Mouse (Mus musculus): ENCODE results near the gene Hoxa3. TPM values are rescaled to one million over a fixed set of nuclear protein-coding genes. Genes with fewer than 3 reads are reported as not detected.

Gene Hoxa3
- polyA plus RNA-seq, 1 experiment from 2014 or later = 9.4 TPM

DNA sequence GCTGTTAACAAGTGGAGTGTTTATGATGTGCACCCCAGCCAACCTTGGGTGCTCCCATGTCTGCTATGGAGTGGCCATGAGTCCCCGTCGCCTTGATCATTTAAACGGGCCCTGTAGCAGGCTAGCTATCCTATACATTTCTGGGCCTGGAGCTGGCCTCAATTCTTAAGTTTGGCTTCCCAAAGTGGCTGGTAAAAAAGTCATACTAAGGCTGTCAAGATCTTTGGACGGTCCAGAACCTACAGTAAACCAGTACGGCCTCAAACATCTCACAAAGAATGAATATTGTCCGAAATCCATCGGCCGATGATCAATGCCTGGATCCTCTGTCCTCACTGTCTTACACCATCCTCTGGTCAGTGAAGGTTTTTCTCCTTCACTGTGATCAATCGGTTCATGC, 22.1 kb upstream of the Hoxa3 start:
- ATAC-seq (ENCODE audit: borderline replicate concordance, extremely low read depth, low FRiP score, low TSS enrichment) = no peak
- H3K4me2 ChIP-seq = no peak overlapping the region
- WGBS = 29% methylated on average over 9 of the region's 9 CpGs
- H3K9ac ChIP-seq = no peak overlapping the region
- no peaks in the 10 kb centered on the region for H3K9me3 ChIP-seq
- H3K36me3 ChIP-seq = no peaks in the 10 kb centered on the region
- no peak overlapping the region for H3K4me3 ChIP-seq
- no peak overlapping the region for H3K27ac ChIP-seq
- H3K27me3 ChIP-seq = peaks cover 96% of the 10 kb centered on the region
- peaks cover 15% of the 10 kb centered on the region; the same call in 1 of the 2 replicates for H3K4me1 ChIP-seq

DNA sequence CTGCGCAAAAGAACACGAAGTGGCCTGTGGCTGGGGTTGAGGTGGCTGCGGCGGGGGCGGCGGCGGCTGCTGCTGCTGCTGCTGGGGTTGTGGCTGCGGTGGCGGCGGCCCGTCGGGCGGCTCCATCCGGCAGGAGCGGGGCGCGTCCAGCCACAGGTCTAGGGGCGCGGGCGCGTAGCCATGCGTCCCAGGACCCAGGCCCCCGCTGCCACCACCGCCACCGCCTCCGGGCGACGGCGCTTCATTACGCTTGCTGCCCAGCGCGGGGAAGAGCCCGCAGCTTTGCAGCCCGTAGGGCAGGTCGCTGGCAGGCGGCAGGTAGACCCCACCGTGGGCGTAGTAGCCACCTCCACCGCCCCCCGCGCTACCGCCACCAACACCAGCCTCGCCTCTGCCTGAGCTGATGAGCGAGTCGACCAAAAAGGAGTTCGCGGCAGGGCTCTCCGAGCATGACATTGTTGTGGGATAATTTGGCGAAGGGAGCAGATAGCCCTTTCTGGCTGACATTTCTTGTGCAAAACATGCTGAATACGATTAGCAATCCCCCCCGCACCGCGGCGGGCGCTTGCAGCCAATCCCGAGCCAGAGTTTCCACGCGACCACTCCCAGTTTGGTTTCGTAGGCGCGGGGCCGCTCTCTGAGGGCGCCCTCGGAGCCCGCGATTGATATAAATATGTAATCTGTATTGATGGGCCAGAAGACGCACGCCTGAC, 21.4 kb upstream of the Hoxa3 start:
- H3K4me3 ChIP-seq = no peak overlapping the region
- H3K27me3 ChIP-seq = peaks cover 96% of the 10 kb centered on the region
- H3K9ac ChIP-seq = no peak overlapping the region
- no peaks in the 10 kb centered on the region for H3K36me3 ChIP-seq
- H3K4me2 ChIP-seq = no peak overlapping the region; the same call in 1 of the 2 replicates
- peaks cover 12% of the 10 kb centered on the region; the same call in 1 of the 2 replicates for H3K4me1 ChIP-seq
- no peak for ATAC-seq (ENCODE audit: borderline replicate concordance, extremely low read depth, low FRiP score, low TSS enrichment)
- H3K27ac ChIP-seq = no peak overlapping the region
- no peaks in the 10 kb centered on the region for H3K9me3 ChIP-seq
- 2% methylated on average over 68 of the region's 68 CpGs for WGBS

DNA sequence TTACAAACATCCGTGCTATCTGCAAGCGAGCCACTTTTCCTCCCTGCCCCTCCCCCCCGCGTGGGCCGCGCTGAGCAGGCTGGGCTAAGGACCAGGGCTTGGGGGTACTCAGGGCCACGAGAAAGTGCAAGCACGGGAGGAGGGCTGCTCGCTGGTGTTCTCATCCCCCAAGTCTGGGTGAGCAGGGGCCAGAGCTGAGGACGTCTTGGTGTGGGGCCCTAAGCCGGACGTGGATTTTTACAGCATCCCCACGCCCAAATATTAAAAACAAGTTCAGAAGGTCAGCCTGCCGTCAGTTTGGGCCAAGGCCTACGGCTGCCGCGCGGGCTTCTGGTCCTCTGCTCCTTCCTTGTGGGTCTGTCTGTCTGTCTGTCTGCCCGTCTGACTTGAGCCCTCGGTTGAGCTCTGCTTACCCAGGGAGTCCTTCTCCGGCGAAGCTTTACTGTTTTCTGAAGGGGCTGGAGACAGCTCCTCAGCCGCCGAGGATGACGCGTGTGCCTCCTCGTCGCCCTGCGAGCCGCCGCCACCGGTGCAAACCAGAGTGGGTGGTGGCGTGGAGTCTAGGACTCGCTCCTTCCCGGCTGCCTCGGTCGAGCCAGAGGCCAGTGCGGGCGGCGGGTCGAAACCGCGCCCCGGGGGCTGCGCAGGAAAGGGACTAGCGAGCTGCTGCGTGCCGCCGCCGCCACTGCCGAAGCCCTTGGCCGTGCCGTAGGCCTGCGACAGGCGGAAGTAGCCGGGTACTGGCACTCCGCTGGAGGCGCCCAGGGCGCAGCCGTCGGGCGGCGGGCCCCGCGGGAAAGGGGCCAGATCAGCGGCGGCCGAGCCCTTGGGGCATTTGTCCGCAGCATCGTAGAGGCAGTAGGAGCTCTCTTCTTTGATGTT, 20.7 kb upstream of the Hoxa3 start:
- H3K27me3 ChIP-seq = peaks cover 97% of the 10 kb centered on the region
- no peak overlapping the region for H3K27ac ChIP-seq
- 1% methylated on average over 68 of the region's 70 CpGs for WGBS
- ATAC-seq (ENCODE audit: borderline replicate concordance, extremely low read depth, low FRiP score, low TSS enrichment) = 0 out of 2 replicates have a peak, but pooled peaks have one; percentile 53
- H3K9ac ChIP-seq = no peak overlapping the region
- H3K4me1 ChIP-seq = peaks cover 12% of the 10 kb centered on the region; the same call in 1 of the 2 replicates
- H3K36me3 ChIP-seq = no peaks in the 10 kb centered on the region
- H3K4me2 ChIP-seq = peak overlapping the region; percentile 14; the same call in 1 of the 2 replicates
- H3K9me3 ChIP-seq = no peaks in the 10 kb centered on the region
- H3K4me3 ChIP-seq = 0 out of 2 replicates have a peak overlapping the region, but pooled peaks have one; percentile 5

GRCm38 (mm10) chr6:52232984-52233545, 19.9 kb upstream of the Hoxa3 start:
- ATAC-seq (ENCODE audit: borderline replicate concordance, extremely low read depth, low FRiP score, low TSS enrichment) = no peak
- WGBS = 1% methylated on average over 23 of the region's 23 CpGs

DNA sequence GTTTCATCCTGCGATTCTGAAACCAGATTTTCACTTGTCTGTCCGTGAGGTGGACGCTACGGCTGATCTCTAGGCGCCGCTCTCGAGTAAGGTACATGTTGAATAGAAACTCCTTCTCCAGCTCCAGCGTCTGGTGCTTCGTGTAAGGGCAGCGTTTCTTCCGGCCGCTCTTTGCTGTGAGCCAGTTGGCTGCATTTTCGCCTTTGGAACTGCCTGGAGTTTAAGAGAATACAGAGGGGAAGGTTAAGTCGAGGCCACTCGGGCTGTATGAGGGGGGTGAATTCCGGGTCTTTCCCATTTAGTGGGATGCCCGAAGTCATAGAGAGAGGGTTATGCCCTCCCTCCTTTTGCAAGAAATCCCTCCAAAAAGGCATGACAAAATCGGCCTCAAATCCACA, 19.4 kb upstream of the Hoxa3 start:
- H3K4me2 ChIP-seq = no peak overlapping the region
- WGBS = under 1% methylated on average over 18 of the region's 18 CpGs
- ATAC-seq (ENCODE audit: borderline replicate concordance, extremely low read depth, low FRiP score, low TSS enrichment) = no peak
- no peak overlapping the region for H3K4me3 ChIP-seq
- no peak overlapping the region for H3K9ac ChIP-seq
- peaks cover 12% of the 10 kb centered on the region; the same call in 1 of the 2 replicates for H3K4me1 ChIP-seq
- H3K27me3 ChIP-seq = peaks cover 97% of the 10 kb centered on the region
- no peaks in the 10 kb centered on the region for H3K9me3 ChIP-seq
- no peaks in the 10 kb centered on the region for H3K36me3 ChIP-seq
- H3K27ac ChIP-seq = no peak overlapping the region

More at GRCm38 (mm10) chr6:52232984-52233545, 19.9 kb upstream of the Hoxa3 start:
- peaks cover 12% of the 10 kb centered on the region; the same call in 1 of the 2 replicates for H3K4me1 ChIP-seq
- H3K27ac ChIP-seq = no peak overlapping the region
- H3K27me3 ChIP-seq = peaks cover 97% of the 10 kb centered on the region
- no peak overlapping the region for H3K9ac ChIP-seq
- H3K4me3 ChIP-seq = no peak overlapping the region
- H3K4me2 ChIP-seq = no peak overlapping the region
- H3K36me3 ChIP-seq = no peaks in the 10 kb centered on the region
- H3K9me3 ChIP-seq = no peaks in the 10 kb centered on the region

- Histone ChIP-seq H3K9ac (no peak overlapping the region), H3K27ac (no peak overlapping the region), H3K4me1 (peaks cover 12% of the 10 kb centered on the region; the same call in 1 of the 2 replicates), H3K9me3 (no peaks in the 10 kb centered on the region), H3K4me3 (no peak overlapping the region), H3K4me2 (no peak overlapping the region), H3K36me3 (no peaks in the 10 kb centered on the region), H3K27me3 (peaks cover 97% of the 10 kb centered on the region)
- no peak for ATAC-seq (ENCODE audit: borderline replicate concordance, extremely low read depth, low FRiP score, low TSS enrichment)
- 2% methylated on average over 18 of the region's 18 CpGs for WGBS
These were observed 18.9 kb upstream of the Hoxa3 start for GRCm38 (mm10) chr6:52231885-52232567.

DNA sequence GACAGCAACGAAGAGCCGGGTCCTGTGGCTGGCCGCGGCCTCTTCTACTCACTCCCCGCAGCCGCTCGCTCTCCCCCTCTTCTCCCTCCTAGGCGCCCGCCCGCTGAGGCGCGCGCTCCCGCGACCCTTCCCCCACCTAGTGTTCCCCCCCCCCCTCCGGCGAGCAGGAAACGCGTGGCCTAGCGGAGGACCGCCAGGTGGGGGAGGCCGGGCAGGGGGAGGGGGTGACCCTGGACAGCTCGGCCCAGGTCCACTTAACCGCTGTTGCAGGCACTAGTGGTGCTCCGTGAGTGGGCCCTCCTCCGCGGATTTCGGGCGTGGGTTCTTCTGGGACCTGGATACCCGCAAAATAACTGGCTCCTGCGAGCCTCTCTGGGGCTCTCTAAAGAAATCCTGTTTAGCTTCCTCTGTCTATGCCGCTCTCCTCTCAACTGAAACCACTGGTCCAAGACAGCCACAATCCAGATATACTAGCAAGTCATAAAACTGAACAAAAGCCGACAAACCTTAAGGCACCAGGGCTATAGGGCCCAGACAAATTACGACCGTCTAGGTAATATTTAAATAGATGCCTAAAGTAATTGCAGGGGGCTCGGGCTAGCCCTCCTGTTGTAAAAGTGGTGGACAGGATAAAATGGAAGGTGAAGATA, 17.5 kb upstream of the Hoxa3 start, which contains the start of gene Hoxa9:
Hoxa9 (minus strand) TSS at position 574 of the 650 bp plus-strand sequence.
- peaks cover 97% of the 10 kb centered on the region for H3K27me3 ChIP-seq

GRCm38 (mm10) chr6:52229558-52230416, 16.7 kb upstream of the Hoxa3 start:
- Histone ChIP-seq H3K27me3 (peaks cover 97% of the 10 kb centered on the region), H3K9me3 (no peaks in the 10 kb centered on the region), H3K36me3 (no peaks in the 10 kb centered on the region), H3K27ac (no peak overlapping the region), H3K4me3 (no peak overlapping the region), H3K4me1 (peaks cover 22% of the 10 kb centered on the region), H3K4me2 (no peak overlapping the region), H3K9ac (no peak overlapping the region)
- 3% methylated on average over 44 of the region's 44 CpGs for WGBS
- ATAC-seq (ENCODE audit: borderline replicate concordance, extremely low read depth, low FRiP score, low TSS enrichment) = no peak

More for the DNA sequence above, 17.5 kb upstream of the Hoxa3 start, which contains the start of gene Hoxa9:
- peaks cover 20% of the 10 kb centered on the region for H3K4me1 ChIP-seq
- H3K4me3 ChIP-seq = 0 out of 2 replicates have a peak within 1 kb of the TSS, but pooled peaks have one; percentile 8
- 1% methylated on average over 19 of the region's 36 CpGs for WGBS
- H3K9me3 ChIP-seq = no peaks in the 10 kb centered on the region
- H3K36me3 ChIP-seq = no peaks in the 10 kb centered on the region
- no peak within 1 kb of the TSS for H3K9ac ChIP-seq
- no peak within 1 kb of the TSS for H3K27ac ChIP-seq
- H3K4me2 ChIP-seq = no peak within 1 kb of the TSS
- no peak for ATAC-seq (ENCODE audit: borderline replicate concordance, extremely low read depth, low FRiP score, low TSS enrichment)

DNA sequence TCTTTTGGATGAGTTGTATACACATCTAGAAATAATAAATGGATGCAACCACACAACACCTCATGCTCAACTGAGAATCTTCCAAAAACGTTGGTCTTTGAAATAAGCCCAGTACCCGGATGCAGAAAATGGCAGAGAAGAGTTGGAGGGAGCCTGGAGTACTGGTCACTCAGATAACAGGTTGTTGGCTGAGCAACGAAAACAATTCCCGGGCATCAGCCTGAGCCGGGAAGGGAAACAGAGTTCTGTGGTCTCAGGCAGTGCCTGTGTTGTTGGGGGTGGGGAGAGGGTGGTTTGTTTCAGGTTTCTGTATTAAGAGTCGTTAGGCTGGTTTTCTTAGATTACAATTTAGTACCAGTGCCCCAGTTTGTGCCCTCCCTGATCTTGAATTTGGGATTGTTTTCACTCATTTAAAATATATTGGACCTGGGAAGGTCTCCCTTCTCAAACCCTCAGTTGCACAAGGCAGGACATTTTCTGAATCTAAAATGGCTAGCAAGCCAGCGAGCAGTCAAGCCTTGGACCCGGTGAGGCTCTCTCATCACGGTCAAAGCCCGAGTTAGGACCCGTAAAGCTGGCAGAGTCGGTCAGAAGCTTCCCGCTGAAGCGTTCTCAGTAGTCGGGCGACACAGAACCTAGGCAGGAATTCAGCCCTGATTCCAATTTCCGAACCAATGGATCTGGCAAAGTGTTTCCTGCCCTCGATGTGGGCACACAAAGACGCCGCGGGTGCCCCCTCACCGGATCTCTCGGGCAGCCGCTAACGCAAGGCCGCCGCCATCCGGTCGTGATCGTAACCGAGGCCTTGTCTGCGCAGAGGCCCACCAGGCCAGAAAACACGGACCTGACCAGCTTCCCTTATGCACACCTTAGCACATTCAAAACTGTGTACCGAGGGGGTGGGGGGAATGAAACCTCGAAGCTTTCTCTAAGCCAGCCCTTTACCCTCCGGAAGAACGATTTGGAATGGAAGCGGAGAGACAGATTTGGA, 15.6 kb upstream of the Hoxa3 start:
- H3K4me2 ChIP-seq = no peak overlapping the region

More for the DNA sequence above, 15.6 kb upstream of the Hoxa3 start:
- peaks cover 97% of the 10 kb centered on the region for H3K27me3 ChIP-seq
- no peak overlapping the region for H3K4me3 ChIP-seq
- WGBS = 2% methylated on average over 38 of the region's 38 CpGs
- no peak for ATAC-seq (ENCODE audit: borderline replicate concordance, extremely low read depth, low FRiP score, low TSS enrichment)
- H3K9ac ChIP-seq = no peak overlapping the region
- no peaks in the 10 kb centered on the region for H3K9me3 ChIP-seq
- no peaks in the 10 kb centered on the region for H3K36me3 ChIP-seq
- peaks cover 13% of the 10 kb centered on the region for H3K4me1 ChIP-seq
- H3K27ac ChIP-seq = no peak overlapping the region
